Mouse (Mus musculus): ENCODE results near the gene Kcna2.

Kcna2 gene

GRCm38 (mm10) chr3:107101787-107102651, 1.1 kb downstream of the Kcna2 start:
- DNase-seq (ENCODE audit: low spot score): no peak

DNA sequence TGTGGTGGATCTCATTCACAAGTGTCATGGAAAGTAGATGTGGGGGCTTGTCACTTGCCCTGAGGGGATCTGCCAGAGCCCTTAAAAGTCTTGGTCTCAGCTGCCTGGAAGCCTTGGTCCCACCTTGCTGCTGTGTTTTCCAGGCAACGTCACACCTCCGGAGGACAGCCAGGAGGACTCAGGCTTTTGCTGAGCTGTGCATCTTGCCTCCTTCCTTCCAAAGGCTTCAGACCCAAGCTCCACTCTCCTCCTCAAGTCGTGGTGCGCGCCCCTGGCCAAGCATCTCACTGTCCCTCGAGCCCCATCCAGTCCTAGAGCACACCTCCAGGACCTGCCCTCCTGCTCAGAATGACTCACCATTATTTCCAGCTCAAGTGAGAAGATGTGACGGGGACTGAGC, 2.1 kb downstream of the Kcna2 start:
- DNase-seq (ENCODE audit: low spot score): no peak

DNA sequence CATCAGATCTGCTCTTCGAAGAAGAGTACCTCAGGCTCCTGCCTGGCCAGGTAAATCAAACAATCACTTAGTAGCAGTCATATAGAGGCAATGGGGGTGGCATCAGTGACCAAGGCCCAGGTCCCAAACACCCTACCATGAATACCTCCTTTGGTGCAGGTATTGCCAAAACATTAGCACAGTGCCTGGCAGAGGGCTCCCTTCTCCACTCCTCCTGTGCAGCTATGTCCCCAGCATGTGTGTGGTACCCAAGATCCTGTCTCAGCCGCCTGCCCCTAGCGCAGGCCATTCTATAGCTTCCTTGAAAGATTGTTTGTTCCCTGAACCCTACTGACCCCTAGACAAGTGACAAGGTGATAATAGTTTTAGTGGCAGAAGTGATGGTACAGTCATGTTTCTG, 2.5 kb downstream of the Kcna2 start:
- DNase-seq (ENCODE audit: low spot score): no peak

DNA sequence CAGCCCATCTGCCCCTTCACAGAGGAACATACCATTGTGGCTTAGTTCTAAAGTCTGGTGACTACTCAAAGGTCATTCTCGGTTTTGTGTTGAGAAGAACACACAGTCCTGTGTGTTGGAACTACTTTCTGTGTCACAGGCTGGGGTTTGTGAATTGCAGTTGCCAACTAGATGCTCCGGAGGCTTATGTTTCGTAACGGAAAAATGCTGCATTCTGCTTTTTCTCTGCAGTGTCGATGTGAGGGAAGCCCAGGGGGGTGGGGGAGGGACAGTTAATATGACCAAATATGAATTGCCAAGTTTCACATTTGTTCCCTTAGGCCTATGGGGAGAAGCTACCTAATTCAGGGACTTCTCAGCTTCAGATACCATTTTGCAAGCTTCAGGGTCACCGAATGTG, 5.0 kb downstream of the Kcna2 start:
- no peak for DNase-seq (ENCODE audit: low spot score)

- no peak for DNase-seq (ENCODE audit: low spot score)
Measured at GRCm38 (mm10) chr3:107112498-107112897, 11.6 kb downstream of the Kcna2 start.

- DNase-seq (ENCODE audit: low spot score): no peak
Measured at GRCm38 (mm10) chr3:107112932-107113659, 12.2 kb downstream of the Kcna2 start.

DNA sequence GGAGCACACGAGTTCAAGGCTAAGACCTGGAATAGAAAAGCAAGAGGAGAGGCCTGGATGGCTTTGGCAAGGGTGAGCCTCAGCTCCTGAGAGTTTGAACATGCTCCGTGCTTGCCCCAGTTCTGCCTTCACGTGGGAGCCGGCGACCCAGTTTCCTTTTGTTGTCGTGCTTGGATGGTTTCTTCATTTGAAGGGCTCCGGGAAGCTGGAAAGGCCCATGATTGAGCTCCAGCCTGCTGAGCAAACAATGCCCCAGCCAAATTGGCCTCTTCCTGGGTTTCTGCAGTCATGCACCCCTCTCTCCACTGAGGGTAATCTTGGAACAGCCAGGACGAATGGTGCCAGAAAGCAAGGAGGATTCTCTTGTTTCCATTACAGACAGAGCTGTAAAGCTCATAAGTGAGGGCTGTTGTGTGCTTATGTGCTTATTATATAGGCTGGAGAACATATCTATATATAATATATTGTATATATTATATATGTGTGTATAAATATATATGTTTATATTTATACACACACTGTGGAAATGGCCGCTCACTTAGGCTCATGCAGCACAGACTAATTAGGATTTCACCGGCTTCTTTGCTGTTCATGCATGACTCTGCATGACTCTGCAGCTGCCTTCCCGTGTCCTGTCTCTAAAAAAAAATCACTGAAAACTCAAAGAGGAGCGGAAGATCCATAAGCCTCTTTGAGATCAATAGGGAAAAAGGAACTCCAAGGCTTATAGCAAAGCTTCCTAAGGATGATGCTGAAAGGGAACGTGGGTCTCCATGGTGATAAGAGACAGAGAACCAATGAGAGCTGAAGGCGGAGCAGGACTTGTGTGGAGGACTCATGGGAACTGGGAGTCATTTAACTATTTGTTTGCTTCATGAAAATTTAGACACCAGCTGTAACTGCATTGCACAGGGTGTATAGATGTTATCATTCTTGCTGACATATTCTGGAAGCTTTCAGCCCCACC, 13.1 kb downstream of the Kcna2 start:
- peak; percentile 16 for DNase-seq (ENCODE audit: low spot score)

GRCm38 (mm10) chr3:107114941-107115340, 14.0 kb downstream of the Kcna2 start:
- DNase-seq (ENCODE audit: low spot score): no peak

DNA sequence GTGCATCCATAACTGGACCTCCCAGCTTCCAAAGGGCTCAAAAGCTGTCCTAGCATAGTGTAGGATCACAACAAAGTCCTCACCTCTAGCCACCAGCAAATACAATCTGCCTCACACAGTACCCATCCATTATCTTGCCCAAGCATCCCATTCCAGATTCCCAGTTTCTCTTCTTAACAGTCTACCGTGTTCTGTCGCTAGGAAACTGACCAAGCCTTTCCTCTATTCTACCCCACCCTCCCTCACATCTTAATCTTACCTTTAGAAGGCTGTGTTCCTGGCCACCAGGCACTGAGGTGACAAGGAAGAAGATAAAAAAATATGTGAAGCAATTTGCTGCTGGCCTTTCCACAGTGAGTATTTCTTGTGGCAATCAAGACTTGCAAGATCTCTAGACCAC, 14.8 kb downstream of the Kcna2 start:
- DNase-seq (ENCODE audit: low spot score): no peak

GRCm38 (mm10) chr3:107119864-107120564, 19.1 kb downstream of the Kcna2 start:
- no peak for DNase-seq (ENCODE audit: low spot score)

DNA sequence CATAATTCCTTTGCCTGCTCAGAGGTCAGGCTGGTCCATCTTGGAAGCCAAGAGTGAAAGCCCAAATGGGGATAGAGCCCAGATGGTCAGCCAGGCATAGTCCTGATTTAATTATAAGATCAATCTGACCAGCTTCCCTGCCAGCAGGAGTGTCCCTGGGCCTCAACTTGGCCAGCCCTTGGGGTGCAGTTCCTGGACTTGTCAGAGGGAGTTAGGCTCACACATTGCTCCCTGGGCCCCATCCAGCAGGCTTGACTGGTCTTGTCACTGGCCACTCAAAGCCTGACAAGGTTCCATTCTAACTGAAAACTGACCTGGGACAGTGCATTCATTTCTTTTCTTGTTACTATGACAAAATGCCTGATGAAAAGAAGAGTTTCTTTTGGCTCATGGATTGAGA, 21.4 kb downstream of the Kcna2 start:
- DNase-seq (ENCODE audit: low spot score): no peak

- DNase-seq (ENCODE audit: low spot score): no peak
Measured at GRCm38 (mm10) chr3:107127667-107128066, 26.7 kb downstream of the Kcna2 start.

DNA sequence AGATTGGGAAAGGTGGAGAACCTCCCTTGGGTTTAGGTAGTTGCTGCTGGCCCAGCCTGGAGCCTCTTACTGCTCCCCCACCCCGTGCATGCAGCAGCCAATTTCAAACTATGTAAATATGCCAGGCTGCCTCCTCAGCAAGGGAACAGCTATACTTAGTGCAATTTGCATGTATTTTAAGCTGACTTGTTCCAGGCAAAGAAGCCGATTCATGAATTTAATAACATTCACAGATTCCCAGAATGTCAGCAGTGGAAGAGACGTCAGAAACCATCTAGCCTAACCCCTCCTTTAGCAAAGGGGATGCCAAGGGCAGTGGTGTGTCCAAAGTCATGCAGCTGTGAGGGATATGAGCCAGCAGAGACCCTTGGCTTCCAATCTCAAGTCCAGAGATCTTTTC, 27.5 kb downstream of the Kcna2 start:
- no peak for DNase-seq (ENCODE audit: low spot score)

DNA sequence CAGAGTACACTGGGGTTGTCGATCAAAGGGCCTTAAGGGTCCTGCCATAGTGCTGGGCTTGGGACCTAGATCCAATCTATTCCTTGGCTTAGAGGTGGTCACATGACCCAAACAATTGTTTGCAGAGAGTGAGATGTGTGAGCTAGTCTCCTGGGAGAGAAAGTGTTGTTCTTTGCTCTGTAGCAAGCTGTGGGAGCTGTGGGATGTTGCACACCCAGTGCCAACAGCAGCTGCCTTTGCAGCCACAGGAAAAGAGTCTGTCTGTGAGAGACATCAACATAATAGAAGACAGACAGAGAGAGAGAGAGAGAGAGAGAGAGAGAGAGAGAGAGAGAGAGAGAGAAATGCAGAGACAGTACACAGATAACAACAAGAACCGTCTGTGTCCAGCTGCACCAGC, 28.3 kb downstream of the Kcna2 start:
- no peak for DNase-seq (ENCODE audit: low spot score)

- no peak for DNase-seq (ENCODE audit: low spot score)
Measured at GRCm38 (mm10) chr3:107130661-107131326, 29.8 kb downstream of the Kcna2 start.

GRCm38 (mm10) chr3:107131846-107132245, 30.9 kb downstream of the Kcna2 start:
- no peak for DNase-seq (ENCODE audit: low spot score)

GRCm38 (mm10) chr3:107132651-107133050, 31.7 kb downstream of the Kcna2 start:
- DNase-seq (ENCODE audit: low spot score): no peak

- DNase-seq (ENCODE audit: low spot score): no peak
Measured at GRCm38 (mm10) chr3:107134457-107134856, 33.5 kb downstream of the Kcna2 start.

DNA sequence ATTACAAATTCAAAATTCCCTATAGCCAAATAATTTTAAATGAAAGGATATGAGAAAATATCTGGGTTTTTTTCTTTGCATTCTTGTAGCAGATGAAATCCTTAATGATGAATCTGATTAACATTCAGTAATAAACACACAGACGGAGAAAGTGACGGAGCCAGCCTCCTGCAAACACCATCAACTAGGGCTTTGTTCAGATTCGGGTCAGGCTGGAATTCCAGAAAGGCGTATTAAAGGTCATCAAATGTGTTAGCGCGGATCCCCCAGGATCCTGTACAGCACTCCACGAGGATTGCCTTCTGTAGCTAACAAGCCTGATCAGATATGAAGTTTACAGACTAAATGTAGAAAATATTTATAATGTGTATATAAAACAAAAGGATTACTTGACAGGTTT, 46.2 kb downstream of the Kcna2 start:
- DNase-seq (ENCODE audit: low spot score): no peak

- DNase-seq (ENCODE audit: low spot score): peak; percentile 3
Measured at GRCm38 (mm10) chr3:107149006-107149405, 48.1 kb downstream of the Kcna2 start.

GRCm38 (mm10) chr3:107150469-107150868, 49.5 kb downstream of the Kcna2 start:
- no peak for DNase-seq (ENCODE audit: low spot score)
